Mouse (Mus musculus): Measurements from ENCODE around the gene Tspo2. TPM values are rescaled to one million over a fixed set of nuclear protein-coding genes. Genes with fewer than 3 reads are reported as not detected.

Tspo2 gene
- polyA plus RNA-seq, 1 experiment from 2014 or later = 0.48 TPM

GRCm38 (mm10) chr17:48409380-48410298 lies 41.7 kb downstream of the Tspo2 start, which contains the start of the genes Nfya and Oard1:
TSS of gene Nfya (minus strand) at chr17:48409906.
TSS of gene Oard1 (plus strand) at chr17:48410014.
- Histone ChIP-seq H3K4me2 (replicated peaks; ENCODE audit: low read depth) (peak within 1 kb of the TSS; percentile 86), H3K27me3 (replicated peaks; ENCODE audit: control insufficient read depth, insufficient read depth, low read length) (no peaks in the 10 kb centered on the region), H3K36me3 (ENCODE audit: control insufficient read depth, insufficient read depth) (peaks cover 23% of the 10 kb centered on the region), H3K9ac (ENCODE audit: low read depth, low read length) (peak within 1 kb of the TSS; percentile 92), H3K4me1 (replicated peaks; ENCODE audit: control insufficient read depth, insufficient read depth, low read length) (peaks cover 15% of the 10 kb centered on the region; the same call in 1 of the 2 replicates), H3K9me3 (ENCODE audit: control insufficient read depth) (no peaks in the 10 kb centered on the region), H3K27ac (ENCODE audit: low read depth, low read length) (peak within 1 kb of the TSS; percentile 100), H3K4me3 (ENCODE audit: low read depth, low read length) (peak within 1 kb of the TSS; percentile 87)
- TF ChIP-seq CTCF (IDR thresholded peaks at IDR 0.05; ENCODE audit: low read depth) = peak; percentile 35
- under 1% methylated on average over 76 of the region's 84 CpGs for WGBS
- peak; percentile 94 for ATAC-seq

- Histone ChIP-seq H3K27ac (ENCODE audit: low read depth, low read length) (peak overlapping the region; percentile 100), H3K4me2 (replicated peaks; ENCODE audit: low read depth) (peak overlapping the region; percentile 86), H3K9ac (ENCODE audit: low read depth, low read length) (peak overlapping the region; percentile 92), H3K4me1 (replicated peaks; ENCODE audit: control insufficient read depth, insufficient read depth, low read length) (peaks cover 15% of the 10 kb centered on the region; the same call in 1 of the 2 replicates), H3K9me3 (ENCODE audit: control insufficient read depth) (no peaks in the 10 kb centered on the region), H3K36me3 (ENCODE audit: control insufficient read depth, insufficient read depth) (peaks cover 15% of the 10 kb centered on the region), H3K4me3 (ENCODE audit: low read depth, low read length) (peak overlapping the region; percentile 87), H3K27me3 (replicated peaks; ENCODE audit: control insufficient read depth, insufficient read depth, low read length) (no peaks in the 10 kb centered on the region)
- under 1% methylated on average over 36 of the region's 47 CpGs for WGBS
- no peak for TF ChIP-seq CTCF (IDR thresholded peaks at IDR 0.05; ENCODE audit: low read depth)
- ATAC-seq = peak; percentile 32
These were observed 42.6 kb downstream of the Tspo2 start for GRCm38 (mm10) chr17:48408526-48409291.

- Histone ChIP-seq H3K9me3 (ENCODE audit: control insufficient read depth) (no peaks in the 10 kb centered on the region), H3K36me3 (ENCODE audit: control insufficient read depth, insufficient read depth) (peaks cover 11% of the 10 kb centered on the region), H3K4me1 (replicated peaks; ENCODE audit: control insufficient read depth, insufficient read depth, low read length) (peaks cover 15% of the 10 kb centered on the region; the same call in 1 of the 2 replicates), H3K9ac (ENCODE audit: low read depth, low read length) (peak overlapping the region; percentile 92), H3K27me3 (replicated peaks; ENCODE audit: control insufficient read depth, insufficient read depth, low read length) (no peaks in the 10 kb centered on the region), H3K4me3 (ENCODE audit: low read depth, low read length) (peak overlapping the region; percentile 87), H3K27ac (ENCODE audit: low read depth, low read length) (peak overlapping the region; percentile 100), H3K4me2 (replicated peaks; ENCODE audit: low read depth) (peak overlapping the region; percentile 86)
- no peak for TF ChIP-seq CTCF (IDR thresholded peaks at IDR 0.05; ENCODE audit: low read depth)
- WGBS = 4% methylated on average over 8 of the region's 8 CpGs
- no peak for ATAC-seq
These were observed 43.3 kb downstream of the Tspo2 start for GRCm38 (mm10) chr17:48407910-48408525.

- ATAC-seq = no peak
- Histone ChIP-seq H3K9ac (ENCODE audit: low read depth, low read length) (no peak overlapping the region), H3K27ac (ENCODE audit: low read depth, low read length) (no peak overlapping the region), H3K4me3 (ENCODE audit: low read depth, low read length) (no peak overlapping the region), H3K36me3 (ENCODE audit: control insufficient read depth, insufficient read depth) (0 out of 2 replicates have a peak, but pooled peaks cover 5% of the 10 kb centered on the region), H3K9me3 (ENCODE audit: control insufficient read depth) (no peaks in the 10 kb centered on the region), H3K4me1 (replicated peaks; ENCODE audit: control insufficient read depth, insufficient read depth, low read length) (peaks cover 15% of the 10 kb centered on the region; the same call in 1 of the 2 replicates), H3K27me3 (replicated peaks; ENCODE audit: control insufficient read depth, insufficient read depth, low read length) (no peaks in the 10 kb centered on the region), H3K4me2 (replicated peaks; ENCODE audit: low read depth) (no peak overlapping the region)
- WGBS = 67% methylated on average over 4 of the region's 4 CpGs
- TF ChIP-seq CTCF (IDR thresholded peaks at IDR 0.05; ENCODE audit: low read depth) = no peak
These were observed 44.2 kb downstream of the Tspo2 start for GRCm38 (mm10) chr17:48407154-48407553.

GRCm38 (mm10) chr17:48404706-48405105 lies 46.6 kb downstream of the Tspo2 start:
- no peak for ATAC-seq
- Histone ChIP-seq H3K4me1 (replicated peaks; ENCODE audit: control insufficient read depth, insufficient read depth, low read length) (peaks cover 12% of the 10 kb centered on the region; the same call in 1 of the 2 replicates), H3K9me3 (ENCODE audit: control insufficient read depth) (no peaks in the 10 kb centered on the region), H3K27me3 (replicated peaks; ENCODE audit: control insufficient read depth, insufficient read depth, low read length) (no peaks in the 10 kb centered on the region), H3K4me3 (ENCODE audit: low read depth, low read length) (no peak overlapping the region), H3K4me2 (replicated peaks; ENCODE audit: low read depth) (no peak overlapping the region), H3K9ac (ENCODE audit: low read depth, low read length) (no peak overlapping the region), H3K36me3 (ENCODE audit: control insufficient read depth, insufficient read depth) (peaks cover 7% of the 10 kb centered on the region; the same call in 1 of the 2 replicates), H3K27ac (ENCODE audit: low read depth, low read length) (no peak overlapping the region)
- 79% methylated on average over 1 of the region's 1 CpGs for WGBS
- TF ChIP-seq CTCF (IDR thresholded peaks at IDR 0.05; ENCODE audit: low read depth) = no peak
